Mouse (Mus musculus) spleen, adult 18-20 months (tissue): ENCODE measurements around the gene Pgs1.

Source experiments
- DNase-seq, 2 experiments: peaks; one replicate each; pipeline ENCODE4 v3.0.0; 2022; ENCODE audit warnings: mixed read lengths in 2 of 2

Pgs1 gene

GRCm38 (mm10) chr11:117986126-117987031, at the start of gene Pgs1:
Gene Pgs1, plus strand, starts transcription at chr11:117986292.
- DNase-seq = peak; percentile 81 to 89

DNA sequence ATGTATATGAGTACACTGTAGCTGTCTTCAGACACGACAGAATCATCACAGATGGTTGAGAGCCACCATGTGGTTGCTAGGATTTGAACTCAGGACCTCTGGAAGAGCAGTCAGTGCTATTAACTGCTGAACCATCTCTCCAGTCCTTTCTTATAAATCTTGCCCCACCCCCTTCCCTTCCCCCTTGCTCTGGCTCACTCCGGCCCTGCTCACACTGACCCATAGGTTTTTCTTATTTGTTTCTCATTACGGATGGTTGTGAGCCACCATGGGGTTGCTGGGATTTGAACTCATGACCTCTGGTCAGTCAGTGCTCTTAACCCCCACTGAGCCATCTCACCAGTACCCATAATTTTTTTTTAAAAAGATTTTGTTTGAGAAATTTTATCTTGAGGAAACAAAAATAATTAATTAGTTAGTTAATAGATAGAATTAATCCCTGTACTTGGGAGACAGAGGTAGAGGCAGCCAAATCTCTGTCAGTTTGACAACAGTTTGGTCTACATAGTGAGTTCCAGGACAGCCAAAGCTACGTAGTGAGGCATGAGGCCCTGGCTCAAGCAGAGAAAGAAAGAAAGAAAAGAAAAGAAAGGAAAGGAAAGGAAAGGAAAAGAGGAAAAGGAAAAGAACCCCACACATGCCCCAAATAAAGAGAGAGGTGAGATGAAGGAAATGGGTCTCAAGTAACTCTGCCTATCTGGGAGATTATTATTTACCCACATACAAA, 46.9 kb upstream of the Pgs1 start:
- DNase-seq = no peak

DNA sequence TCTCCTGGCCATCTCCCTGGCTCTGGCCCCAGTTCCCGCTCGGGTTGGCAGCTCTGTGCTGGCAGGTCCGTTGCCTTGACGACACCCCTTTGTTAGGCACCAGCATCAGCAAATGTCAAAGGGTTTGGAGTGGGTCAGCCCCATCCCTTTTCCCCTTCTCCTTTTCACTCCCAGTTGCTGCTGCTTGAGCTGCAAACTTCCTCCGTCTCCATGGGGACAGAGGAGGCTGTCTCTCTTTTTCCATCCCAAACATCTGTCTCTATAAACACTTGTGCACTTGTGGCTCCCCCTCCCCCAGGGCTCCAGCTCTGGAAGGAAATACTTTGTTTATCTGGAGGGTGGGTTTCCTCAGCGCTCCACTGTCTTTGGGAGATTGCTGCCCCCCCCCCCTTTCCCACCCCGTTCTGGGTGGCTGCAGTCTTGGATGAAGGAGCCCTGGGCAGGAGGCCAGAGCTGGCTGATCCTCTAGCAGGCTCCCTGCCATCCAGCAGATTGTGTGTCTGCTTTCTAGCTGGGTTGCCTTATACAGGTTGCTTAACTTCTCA, 46.3 kb upstream of the Pgs1 start:
- DNase-seq = no peak

- no peak for DNase-seq
Measured at GRCm38 (mm10) chr11:117940881-117941280, 45.2 kb upstream of the Pgs1 start.

GRCm38 (mm10) chr11:117941325-117941834, 44.7 kb upstream of the Pgs1 start:
- no peak for DNase-seq

GRCm38 (mm10) chr11:117941848-117942247, 44.2 kb upstream of the Pgs1 start:
- no peak for DNase-seq

- DNase-seq = peak; percentile 70
Measured at GRCm38 (mm10) chr11:117946195-117946979, 39.7 kb upstream of the Pgs1 start.

GRCm38 (mm10) chr11:117946996-117947419, 39.1 kb upstream of the Pgs1 start:
- peak in 1 of 2 experiments; percentile 60 for DNase-seq

- peak; percentile 41 to 55 for DNase-seq
Measured at GRCm38 (mm10) chr11:117949392-117950091, 36.5 kb upstream of the Pgs1 start.

DNA sequence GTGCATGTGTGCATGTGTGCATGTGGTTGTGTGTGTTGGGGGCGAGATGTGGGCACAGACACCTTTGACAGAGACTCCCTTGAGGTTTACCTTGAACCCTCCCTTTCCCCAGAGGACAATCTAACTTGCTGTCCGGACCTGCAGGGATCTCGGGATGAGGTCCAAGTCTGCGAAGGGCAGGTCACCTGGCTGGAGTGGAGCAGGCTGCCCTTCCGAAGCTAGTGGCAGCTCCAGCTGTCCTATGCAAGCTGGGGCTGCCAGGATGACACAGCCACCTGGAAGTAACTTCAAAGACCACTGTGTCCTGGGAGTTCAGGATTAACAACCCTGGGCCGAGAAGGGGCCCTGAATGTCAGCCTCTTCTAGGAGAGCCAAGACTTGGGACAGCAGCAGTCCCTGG, 34.7 kb upstream of the Pgs1 start:
- DNase-seq = no peak

DNA sequence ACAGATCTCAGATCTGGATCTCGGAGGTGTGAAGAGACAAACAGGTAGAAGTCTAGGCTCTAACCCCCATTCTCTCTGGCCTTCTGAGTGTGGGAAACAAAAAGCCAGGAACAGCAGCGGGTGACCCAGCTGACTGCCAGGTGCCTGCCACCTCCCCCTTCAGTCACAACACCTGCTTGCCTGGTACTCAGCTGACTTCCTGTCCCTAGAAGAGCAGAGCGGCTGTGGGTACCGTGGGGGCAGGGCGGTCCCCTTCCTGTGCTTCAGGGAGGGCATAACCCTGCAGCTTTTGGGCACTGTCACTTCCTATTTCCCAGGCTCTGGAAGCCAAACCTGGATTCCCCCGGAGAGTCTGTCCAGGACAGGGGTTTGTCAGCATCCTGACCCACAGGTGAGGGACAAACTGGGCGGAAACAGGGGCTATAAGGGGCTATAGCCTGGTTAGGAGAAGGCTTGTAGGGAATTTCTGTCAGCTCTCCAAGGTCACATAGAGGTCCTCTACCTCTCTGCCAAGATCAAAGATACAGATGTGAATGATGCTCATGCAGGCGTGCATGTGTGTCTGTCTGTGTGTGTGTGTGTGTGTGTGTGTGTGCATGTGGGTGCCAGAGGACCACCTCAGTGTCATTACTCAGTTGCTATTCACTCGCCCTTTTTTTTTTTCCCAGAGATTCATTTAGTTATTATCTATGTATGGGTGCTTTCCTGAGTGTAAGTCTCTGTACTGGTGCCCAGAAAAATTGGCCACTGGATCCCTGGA, 33.7 kb upstream of the Pgs1 start:
- peak; percentile 82 to 85 for DNase-seq

GRCm38 (mm10) chr11:117954094-117954493, 32.0 kb upstream of the Pgs1 start:
- no peak for DNase-seq

GRCm38 (mm10) chr11:117954819-117955218, 31.3 kb upstream of the Pgs1 start:
- DNase-seq = no peak

GRCm38 (mm10) chr11:117955621-117956020, 30.5 kb upstream of the Pgs1 start:
- no peak for DNase-seq

- no peak for DNase-seq
Measured at GRCm38 (mm10) chr11:117958197-117958596, 27.9 kb upstream of the Pgs1 start.

- DNase-seq = no peak
Measured at GRCm38 (mm10) chr11:117959166-117959565, 26.9 kb upstream of the Pgs1 start.

GRCm38 (mm10) chr11:117959741-117960381, 26.2 kb upstream of the Pgs1 start:
- peak in 1 of 2 experiments; percentile 37 for DNase-seq

GRCm38 (mm10) chr11:117960601-117961000, 25.5 kb upstream of the Pgs1 start:
- DNase-seq = no peak

GRCm38 (mm10) chr11:117962228-117963067, 23.6 kb upstream of the Pgs1 start:
- DNase-seq = peak in 1 of 2 experiments; percentile 26
